Mouse (Mus musculus): ENCODE data around the gene Pdlim1. TPM values are rescaled to one million over a fixed set of nuclear protein-coding genes. Genes with fewer than 3 reads are reported as not detected.

Pdlim1 gene
- polyA plus RNA-seq, 1 experiment from 2014 or later: 58.9 TPM

GRCm38 (mm10) chr19:40254741-40255140, 16.9 kb downstream of the Pdlim1 start:
- no peak for ATAC-seq (ENCODE audit: low FRiP score)
- 87% methylated on average over 3 of the region's 3 CpGs for WGBS

DNA sequence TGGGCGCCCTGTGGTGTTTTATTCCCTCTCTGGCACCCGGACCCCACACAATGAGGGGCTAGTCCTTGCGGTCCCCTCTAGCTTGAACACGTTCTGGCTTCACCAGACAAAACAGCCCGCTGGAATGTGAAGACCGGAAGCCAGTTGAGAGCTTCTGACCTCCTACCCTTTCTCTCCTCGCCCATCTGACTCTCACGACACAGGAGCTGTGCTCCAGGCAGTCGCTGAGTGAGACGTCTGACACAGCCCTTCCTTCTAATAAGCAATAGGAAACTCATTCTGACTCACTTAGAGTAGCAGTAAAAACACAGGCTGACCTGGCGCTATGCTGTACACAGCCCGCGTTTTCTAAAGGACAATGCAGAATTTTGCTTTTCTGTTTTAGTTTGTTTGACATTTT, 17.9 kb downstream of the Pdlim1 start:
- no peak for ATAC-seq (ENCODE audit: low FRiP score)
- Histone ChIP-seq H3K27ac (no peak overlapping the region), H3K27me3 (no peaks in the 10 kb centered on the region), H3K36me3 (replicated peaks) (no peaks in the 10 kb centered on the region; the same call in 1 of the 2 replicates), H3K9me3 (no peaks in the 10 kb centered on the region), H3K9ac (no peak overlapping the region), H3K4me2 (no peak overlapping the region), H3K4me1 (no peaks in the 10 kb centered on the region), H3K4me3 (replicated peaks) (no peak overlapping the region)
- 67% methylated on average over 13 of the region's 13 CpGs for WGBS

More at GRCm38 (mm10) chr19:40254741-40255140, 16.9 kb downstream of the Pdlim1 start:
- Histone ChIP-seq H3K4me2 (no peak overlapping the region), H3K27ac (no peak overlapping the region), H3K4me3 (replicated peaks) (no peak overlapping the region), H3K9ac (no peak overlapping the region), H3K27me3 (no peaks in the 10 kb centered on the region), H3K36me3 (replicated peaks) (no peaks in the 10 kb centered on the region; the same call in 1 of the 2 replicates), H3K9me3 (no peaks in the 10 kb centered on the region), H3K4me1 (no peaks in the 10 kb centered on the region)

GRCm38 (mm10) chr19:40251115-40251514, 20.5 kb downstream of the Pdlim1 start:
- 85% methylated on average over 4 of the region's 4 CpGs for WGBS
- no peak for ATAC-seq (ENCODE audit: low FRiP score)
- H3K9me3 ChIP-seq: no peaks in the 10 kb centered on the region
- no peak overlapping the region for H3K9ac ChIP-seq
- H3K27ac ChIP-seq: no peak overlapping the region
- H3K4me3 ChIP-seq (replicated peaks): no peak overlapping the region
- no peak overlapping the region for H3K4me2 ChIP-seq
- no peaks in the 10 kb centered on the region for H3K36me3 ChIP-seq (replicated peaks)
- H3K4me1 ChIP-seq: 0 out of 2 replicates have a peak, but pooled peaks cover 5% of the 10 kb centered on the region
- no peaks in the 10 kb centered on the region for H3K27me3 ChIP-seq

- 81% methylated on average over 11 of the region's 11 CpGs for WGBS
- H3K9me3 ChIP-seq: no peaks in the 10 kb centered on the region
- no peaks in the 10 kb centered on the region for H3K27me3 ChIP-seq
- ATAC-seq (ENCODE audit: low FRiP score): no peak
- H3K9ac ChIP-seq: no peak overlapping the region
- 0 out of 2 replicates have a peak, but pooled peaks cover 5% of the 10 kb centered on the region for H3K4me1 ChIP-seq
- H3K36me3 ChIP-seq (replicated peaks): no peaks in the 10 kb centered on the region
- no peak overlapping the region for H3K4me3 ChIP-seq (replicated peaks)
- H3K4me2 ChIP-seq: no peak overlapping the region
- H3K27ac ChIP-seq: no peak overlapping the region
Measured at GRCm38 (mm10) chr19:40249352-40249751, 22.3 kb downstream of the Pdlim1 start.

DNA sequence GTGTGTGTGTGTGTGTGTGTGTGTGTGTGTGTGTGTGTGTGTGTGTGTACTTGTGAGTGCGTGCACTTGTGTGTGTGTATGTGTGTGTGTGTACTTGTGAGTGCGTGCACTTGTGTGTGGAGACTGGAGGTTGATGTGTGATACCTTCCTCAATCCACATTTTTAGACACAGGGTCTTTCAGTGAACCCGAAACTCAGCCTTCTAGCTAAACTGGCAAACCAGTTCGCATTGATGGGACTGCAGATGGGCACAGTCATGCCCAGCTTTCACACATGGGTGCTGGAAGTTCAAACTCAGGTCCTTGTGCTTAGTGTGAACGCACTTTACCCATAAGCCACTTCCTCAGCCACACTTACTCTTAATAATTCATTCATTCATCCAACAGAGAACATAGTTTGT, 23.2 kb downstream of the Pdlim1 start:
- Histone ChIP-seq H3K27me3 (no peaks in the 10 kb centered on the region), H3K9me3 (no peaks in the 10 kb centered on the region), H3K36me3 (replicated peaks) (no peaks in the 10 kb centered on the region), H3K4me3 (replicated peaks) (no peak overlapping the region), H3K4me1 (0 out of 2 replicates have a peak, but pooled peaks cover 5% of the 10 kb centered on the region), H3K4me2 (no peak overlapping the region), H3K27ac (no peak overlapping the region), H3K9ac (no peak overlapping the region)
- 93% methylated on average over 5 of the region's 5 CpGs for WGBS
- no peak for ATAC-seq (ENCODE audit: low FRiP score)

GRCm38 (mm10) chr19:40247268-40247666, 24.4 kb downstream of the Pdlim1 start:
- ATAC-seq (ENCODE audit: low FRiP score): no peak
- H3K9me3 ChIP-seq: no peaks in the 10 kb centered on the region
- H3K4me3 ChIP-seq (replicated peaks): no peak overlapping the region
- 0 out of 2 replicates have a peak, but pooled peaks cover 5% of the 10 kb centered on the region for H3K4me1 ChIP-seq
- no peak overlapping the region for H3K27ac ChIP-seq
- H3K36me3 ChIP-seq (replicated peaks): no peaks in the 10 kb centered on the region
- no peaks in the 10 kb centered on the region for H3K27me3 ChIP-seq
- H3K4me2 ChIP-seq: no peak overlapping the region
- H3K9ac ChIP-seq: no peak overlapping the region
- WGBS: 16% methylated on average over 5 of the region's 5 CpGs

DNA sequence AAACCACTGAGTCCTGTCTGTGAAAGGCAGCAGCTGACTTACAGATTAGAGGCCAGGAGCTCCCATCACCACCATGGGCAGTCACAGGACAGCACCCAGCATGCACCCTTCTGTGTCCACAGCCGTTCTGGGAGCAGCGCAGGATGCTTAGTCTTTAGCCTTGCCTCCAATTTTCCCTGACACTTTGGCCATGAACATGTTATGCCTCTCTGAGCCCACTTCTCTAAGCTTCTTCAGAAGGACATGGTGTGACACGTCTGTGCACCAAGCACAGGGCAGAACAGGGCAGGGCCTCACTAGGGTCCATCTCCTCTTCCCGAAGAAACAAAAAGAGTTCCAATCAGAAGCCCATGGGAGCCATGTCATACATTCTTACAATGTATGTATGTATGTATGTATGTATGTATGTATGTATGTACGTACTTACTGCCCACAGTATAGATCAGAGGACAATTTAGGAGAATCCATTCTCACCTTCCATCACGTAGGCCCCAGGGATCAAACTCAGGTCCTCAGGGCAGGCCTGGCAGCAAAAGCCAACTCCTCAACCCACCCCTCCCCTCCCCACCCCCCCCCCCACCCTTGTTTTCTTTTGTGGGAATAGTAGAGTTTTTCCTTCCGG, 24.9 kb downstream of the Pdlim1 start:
- Histone ChIP-seq H3K9me3 (no peaks in the 10 kb centered on the region), H3K4me1 (0 out of 2 replicates have a peak, but pooled peaks cover 5% of the 10 kb centered on the region), H3K36me3 (replicated peaks) (no peaks in the 10 kb centered on the region), H3K4me2 (no peak overlapping the region), H3K9ac (no peak overlapping the region), H3K27ac (no peak overlapping the region), H3K4me3 (replicated peaks) (no peak overlapping the region), H3K27me3 (no peaks in the 10 kb centered on the region)
- no peak for ATAC-seq (ENCODE audit: low FRiP score)
- WGBS: 67% methylated on average over 7 of the region's 7 CpGs

DNA sequence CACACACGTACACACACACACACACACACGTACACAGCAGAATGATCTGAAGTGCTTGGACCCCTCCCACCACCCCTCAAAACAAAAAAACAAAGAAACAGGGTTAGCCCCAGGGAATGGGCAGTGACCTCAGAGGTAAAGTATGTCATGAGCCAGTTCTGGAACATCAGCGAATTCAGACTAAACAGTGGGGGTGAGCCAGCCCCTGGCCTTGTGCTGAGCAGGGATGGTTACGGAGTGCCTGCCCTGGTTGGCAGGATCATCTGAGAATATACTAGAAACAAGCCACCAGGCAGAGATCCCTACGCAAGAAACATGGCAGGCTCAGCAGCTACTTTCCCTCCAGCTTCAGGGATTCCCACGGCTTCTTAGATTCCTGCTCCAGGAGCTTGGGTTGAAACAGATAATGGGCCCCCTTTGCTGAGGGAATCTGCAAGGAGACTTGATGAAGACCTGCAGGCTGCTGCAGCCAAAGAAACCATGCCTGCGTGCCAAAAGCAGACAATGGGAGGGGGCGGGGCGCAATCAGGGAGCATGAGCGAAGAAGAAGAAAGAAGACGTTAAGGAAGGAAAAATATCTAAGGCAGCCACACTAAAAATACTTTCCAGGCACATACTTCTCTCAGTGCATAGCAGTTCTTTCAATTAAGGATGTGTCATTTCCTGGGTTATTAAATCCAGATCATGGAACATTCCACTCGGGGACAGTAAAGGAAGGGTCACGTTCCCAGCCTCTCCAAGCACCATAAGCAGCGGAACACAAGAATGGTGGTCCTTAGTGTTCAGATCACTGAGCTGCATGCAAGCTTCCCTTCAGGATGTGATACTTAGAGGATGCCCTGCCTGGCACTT, 30.6 kb downstream of the Pdlim1 start:
- peak overlapping the region; percentile 33; the same call in 1 of the 2 replicates for H3K9ac ChIP-seq
- H3K27me3 ChIP-seq: no peaks in the 10 kb centered on the region
- no peaks in the 10 kb centered on the region for H3K9me3 ChIP-seq
- peak overlapping the region; percentile 26 for H3K4me2 ChIP-seq
- peaks cover 10% of the 10 kb centered on the region for H3K4me1 ChIP-seq
- no peaks in the 10 kb centered on the region for H3K36me3 ChIP-seq (replicated peaks)
- H3K27ac ChIP-seq: peak overlapping the region; percentile 56; the same call in 1 of the 2 replicates
- no peak overlapping the region for H3K4me3 ChIP-seq (replicated peaks)
- peak; percentile 44; the same call in 1 of the 2 replicates for ATAC-seq (ENCODE audit: low FRiP score)
- WGBS: 34% methylated on average over 14 of the region's 14 CpGs

GRCm38 (mm10) chr19:40240360-40240759, 31.3 kb downstream of the Pdlim1 start:
- no peak for ATAC-seq (ENCODE audit: low FRiP score)
- 71% methylated on average over 6 of the region's 6 CpGs for WGBS
- Histone ChIP-seq H3K4me2 (no peak overlapping the region), H3K36me3 (replicated peaks) (no peaks in the 10 kb centered on the region), H3K9me3 (no peaks in the 10 kb centered on the region), H3K4me3 (replicated peaks) (no peak overlapping the region), H3K9ac (no peak overlapping the region), H3K27ac (no peak overlapping the region), H3K27me3 (no peaks in the 10 kb centered on the region), H3K4me1 (peaks cover 10% of the 10 kb centered on the region)

DNA sequence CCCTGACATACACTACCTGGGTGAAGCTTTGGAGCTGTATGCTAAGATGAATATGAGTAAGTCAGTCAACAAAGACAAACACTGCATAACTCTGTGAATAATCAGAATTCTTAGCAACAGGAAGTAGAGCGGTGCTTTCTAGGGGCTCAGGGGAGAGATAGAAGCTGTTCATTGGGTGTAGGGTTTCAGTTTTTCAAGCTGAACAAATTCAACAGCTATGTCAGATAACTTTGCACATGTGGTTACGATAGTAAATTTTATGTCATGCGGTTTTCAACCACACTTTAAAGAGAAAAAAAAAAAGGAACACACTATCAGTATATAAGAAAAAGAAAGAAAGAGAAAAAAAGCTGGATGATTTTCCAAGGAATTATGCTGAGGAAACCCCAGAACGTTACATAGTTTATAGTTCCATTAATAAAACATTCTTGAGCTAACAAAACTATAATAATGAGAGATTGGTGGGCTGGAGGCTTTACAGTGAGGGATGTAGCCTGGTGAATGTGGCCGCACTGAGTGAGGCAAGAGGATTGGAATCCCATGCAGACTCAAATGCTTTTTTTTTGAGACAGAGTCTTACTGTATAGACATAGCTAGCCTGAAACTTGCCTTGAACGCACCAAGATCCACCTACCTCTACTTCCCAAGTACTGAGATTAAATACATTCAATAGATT, 33.3 kb downstream of the Pdlim1 start:
- Histone ChIP-seq H3K9ac (no peak overlapping the region), H3K4me3 (replicated peaks) (no peak overlapping the region)

GRCm38 (mm10) chr19:40232560-40232959, 39.1 kb downstream of the Pdlim1 start:
- no peak for ATAC-seq (ENCODE audit: low FRiP score)
- Histone ChIP-seq H3K36me3 (replicated peaks) (no peaks in the 10 kb centered on the region; the same call in 1 of the 2 replicates), H3K9ac (no peak overlapping the region), H3K4me3 (replicated peaks) (no peak overlapping the region), H3K27ac (no peak overlapping the region), H3K27me3 (no peaks in the 10 kb centered on the region), H3K4me2 (no peak overlapping the region), H3K4me1 (no peaks in the 10 kb centered on the region), H3K9me3 (no peaks in the 10 kb centered on the region)
- WGBS: 97% methylated on average over 2 of the region's 2 CpGs

More for the DNA sequence above, 33.3 kb downstream of the Pdlim1 start:
- H3K9me3 ChIP-seq: no peaks in the 10 kb centered on the region
- H3K4me1 ChIP-seq: peaks cover 10% of the 10 kb centered on the region
- H3K36me3 ChIP-seq (replicated peaks): no peaks in the 10 kb centered on the region
- no peak overlapping the region for H3K4me2 ChIP-seq
- no peak for ATAC-seq (ENCODE audit: low FRiP score)
- whole genome bisulfite sequencing: 90% methylated on average over 6 of the region's 6 CpGs
- no peaks in the 10 kb centered on the region for H3K27me3 ChIP-seq
- H3K27ac ChIP-seq: no peak overlapping the region

Measured in forebrain, embryonic 12.5 days (tissue).